Mouse (Mus musculus): ENCODE measurements around the gene Tssk4.

GRCm38 (mm10) chr14:55659960-55660573 is 10.1 kb downstream of the Tssk4 start, which contains the start of gene Mdp1:
- TF ChIP-seq POLR2A (IDR thresholded peaks at IDR 0.05; ENCODE audit: extremely low read depth, insufficient read depth, low read length): peak; percentile 15; the same call in 1 of the 2 replicates
- peak; percentile 42 for TF ChIP-seq CTCF (IDR thresholded peaks at IDR 0.05; ENCODE audit: extremely low read depth, insufficient read depth, low read length)

All from cortical plate, adult 2 months (tissue).